21 mouse cellular contexts compared by ENCODE assay signal in genomic region chr1:89625967-89626366, GRCm38 (mm10).
DNase-seq lines count a peak whose midpoint lies in the region; ATAC-seq and TF ChIP-seq lines count a peak whose summit lies in the region.
"Had no signal": no experiment of that assay in that cellular context is flagged by ENCODE, and none has a peak within 500 bp of the region (broad histone marks: within the 10 kb centered on the region; RNA-seq: fewer than 3 reads in every experiment).

No protein-coding gene starts in this region.

- H3K27ac ChIP-seq in hindbrain, postnatal 0 days = no peak overlapping the region
- H3K27ac ChIP-seq in hindbrain, embryonic 10.5 days = no peak overlapping the region
- no peak overlapping the region for H3K27ac ChIP-seq in lung, embryonic 14.5 days (ENCODE audit: low read depth)
- H3K27ac ChIP-seq: embryonic facial prominence, embryonic 13.5 days; forebrain, embryonic 12.5 days; heart, embryonic 15.5 days; hindbrain, embryonic 12.5 days had no signal

- H3K9ac ChIP-seq in hindbrain, postnatal 0 days (replicated peaks; ENCODE audit: low read length) = no peak overlapping the region
- no peak overlapping the region for H3K9ac ChIP-seq in lung, embryonic 14.5 days
- H3K9ac ChIP-seq: embryonic facial prominence, embryonic 13.5 days; forebrain, embryonic 12.5 days; heart, embryonic 15.5 days; hindbrain, embryonic 12.5 days had no signal

- no peaks in the 10 kb centered on the region for H3K9me3 ChIP-seq in hindbrain, postnatal 0 days (ENCODE audit: low read length)
- H3K9me3 ChIP-seq in hindbrain, embryonic 10.5 days = no peaks in the 10 kb centered on the region
- H3K9me3 ChIP-seq in lung, embryonic 14.5 days (ENCODE audit: low read depth, low read length) = no peaks in the 10 kb centered on the region
- H3K9me3 ChIP-seq: embryonic facial prominence, embryonic 13.5 days; forebrain, embryonic 12.5 days; heart, embryonic 15.5 days; hindbrain, embryonic 12.5 days had no signal

- no peaks in the 10 kb centered on the region; the same call in 1 of the 2 replicates for H3K36me3 ChIP-seq in hindbrain, postnatal 0 days (ENCODE audit: insufficient read depth, low read length)
- H3K36me3 ChIP-seq in hindbrain, embryonic 10.5 days = peaks cover 47% of the 10 kb centered on the region
- peaks cover 14% of the 10 kb centered on the region; the same call in 1 of the 2 replicates for H3K36me3 ChIP-seq in lung, embryonic 14.5 days (ENCODE audit: insufficient read depth)
- H3K36me3 ChIP-seq: heart, embryonic 15.5 days had no signal

- TF ChIP-seq CTCF in hindbrain, postnatal 0 days (IDR thresholded peaks at IDR 0.05; ENCODE audit: low read depth) = peak; percentile 52
- TF ChIP-seq CTCF in lung, embryonic 14.5 days (IDR thresholded peaks at IDR 0.05; ENCODE audit: low read depth) = 0 out of 2 replicates have a peak, but pooled peaks have one; percentile 7

- WGBS in hindbrain, postnatal 0 days = 95% methylated on average over 7 of the region's 7 CpGs
- 92% methylated on average over 7 of the region's 7 CpGs for WGBS in hindbrain, embryonic 10.5 days
- 88% methylated on average over 7 of the region's 7 CpGs for WGBS in lung, embryonic 14.5 days

- H3K4me3 ChIP-seq in hindbrain, postnatal 0 days (ENCODE audit: low read length) = no peak overlapping the region
- no peak overlapping the region for H3K4me3 ChIP-seq in hindbrain, embryonic 10.5 days
- H3K4me3 ChIP-seq in lung, embryonic 14.5 days (ENCODE audit: low read depth, low read length) = no peak overlapping the region
- H3K4me3 ChIP-seq: embryonic facial prominence, embryonic 13.5 days; forebrain, embryonic 12.5 days; gastrocnemius, adult 2 months; heart, embryonic 15.5 days; hindbrain, embryonic 12.5 days had no signal

- H3K4me1 ChIP-seq in hindbrain, postnatal 0 days (ENCODE audit: insufficient read depth, low read length) = 0 out of 2 replicates have a peak, but pooled peaks cover 2% of the 10 kb centered on the region
- peaks cover 24% of the 10 kb centered on the region for H3K4me1 ChIP-seq in hindbrain, embryonic 10.5 days (replicated peaks)
- H3K4me1 ChIP-seq in lung, embryonic 14.5 days (ENCODE audit: insufficient read depth) = no peaks in the 10 kb centered on the region

- no peak; the same call in 1 of the 2 replicates for ATAC-seq in hindbrain, postnatal 0 days
- ATAC-seq in lung, embryonic 14.5 days (ENCODE audit: insufficient read depth) = no peak
- 0 out of 2 replicates have a peak, but pooled peaks have one; percentile 19 for ATAC-seq in megakaryocyte progenitor cell, adult 5-6 weeks (replicated peaks; ENCODE audit: poor library complexity)
- ATAC-seq: hindbrain, embryonic 16.5 days had no signal

- no peak overlapping the region for H3K4me2 ChIP-seq in hindbrain, postnatal 0 days (ENCODE audit: low read depth, low read length)
- no peak overlapping the region for H3K4me2 ChIP-seq in lung, embryonic 14.5 days
- H3K4me2 ChIP-seq: embryonic facial prominence, embryonic 13.5 days; forebrain, embryonic 12.5 days; heart, embryonic 11.5 days; heart, embryonic 15.5 days; hindbrain, embryonic 12.5 days had no signal

- no peaks in the 10 kb centered on the region for H3K27me3 ChIP-seq in hindbrain, postnatal 0 days (ENCODE audit: insufficient read depth, low read length)
- no peaks in the 10 kb centered on the region for H3K27me3 ChIP-seq in hindbrain, embryonic 10.5 days (ENCODE audit: insufficient read depth, poor library complexity, severe bottlenecking)
- no peaks in the 10 kb centered on the region for H3K27me3 ChIP-seq in lung, embryonic 14.5 days (ENCODE audit: insufficient read depth, low read length)
- H3K27me3 ChIP-seq: embryonic facial prominence, embryonic 13.5 days; forebrain, embryonic 12.5 days; heart, embryonic 15.5 days; hindbrain, embryonic 12.5 days had no signal

- DNase-seq in cerebellum, adult 9-10 months = peak; percentile 37
- DNase-seq in cerebellum, adult 18-20 months = no peak
- DNase-seq in hindbrain, postnatal 0 days (ENCODE audit: low spot score) = no peak
- DNase-seq in hindbrain, embryonic 10.5 days (ENCODE audit: low spot score) = no peak
- no peak for DNase-seq in lung, embryonic 14.5 days
- no peak for DNase-seq in lung, postnatal 36 days
- no peak for DNase-seq in gastrocnemius, postnatal 10 days
- DNase-seq: adrenal gland, adult 2 months; adrenal gland, postnatal 25 days; cerebellum, postnatal 14 days; gastrocnemius, adult 2 months; gastrocnemius, postnatal 36 days; heart, adult 11 months; heart, postnatal 36 days had no signal
